9 mouse cellular contexts compared by ENCODE assay signal in the genomic region with DNA sequence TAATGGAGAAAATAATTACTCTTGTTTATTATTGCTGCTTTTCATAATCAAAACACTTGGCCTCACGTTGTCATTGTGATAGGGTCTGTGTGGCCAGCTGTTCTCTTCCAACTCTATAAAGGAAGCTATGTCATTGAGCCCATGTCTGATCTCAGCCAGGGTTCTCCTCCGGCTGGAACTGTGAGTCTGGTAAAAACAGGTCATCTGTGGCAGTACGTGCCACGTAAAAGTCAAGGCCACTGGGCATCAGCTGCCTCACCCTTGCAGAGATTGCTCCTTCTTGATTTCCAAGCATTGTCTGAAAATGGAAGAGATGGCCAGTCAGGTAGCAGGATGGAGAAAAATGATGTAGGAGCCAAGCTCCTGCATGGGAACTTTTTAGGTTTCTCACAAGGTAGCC.
"Had no signal": no experiment of that assay in that cellular context is flagged by ENCODE, and none has a peak within 500 bp of the region (broad histone marks: within the 10 kb centered on the region; RNA-seq: fewer than 3 reads in every experiment).

No protein-coding gene starts in this region.

- DNase-seq: kidney, postnatal 14 days; left cerebral cortex, postnatal 4 days; lung, adult 18-20 months; lung, postnatal 10 days; lung, postnatal 36 days; retina, postnatal 1 day; right cerebral cortex, postnatal 25 days; spleen, adult 18-20 months; thymus, postnatal 25 days had no signal
